Mouse (Mus musculus): Measurements from ENCODE around the gene Ints4.
"Not testable (repeated sequence)": the region's sequence is repeated elsewhere in the genome, so short reads cannot be mapped to it uniquely, and the experiment has no call there.

Ints4 gene

DNA sequence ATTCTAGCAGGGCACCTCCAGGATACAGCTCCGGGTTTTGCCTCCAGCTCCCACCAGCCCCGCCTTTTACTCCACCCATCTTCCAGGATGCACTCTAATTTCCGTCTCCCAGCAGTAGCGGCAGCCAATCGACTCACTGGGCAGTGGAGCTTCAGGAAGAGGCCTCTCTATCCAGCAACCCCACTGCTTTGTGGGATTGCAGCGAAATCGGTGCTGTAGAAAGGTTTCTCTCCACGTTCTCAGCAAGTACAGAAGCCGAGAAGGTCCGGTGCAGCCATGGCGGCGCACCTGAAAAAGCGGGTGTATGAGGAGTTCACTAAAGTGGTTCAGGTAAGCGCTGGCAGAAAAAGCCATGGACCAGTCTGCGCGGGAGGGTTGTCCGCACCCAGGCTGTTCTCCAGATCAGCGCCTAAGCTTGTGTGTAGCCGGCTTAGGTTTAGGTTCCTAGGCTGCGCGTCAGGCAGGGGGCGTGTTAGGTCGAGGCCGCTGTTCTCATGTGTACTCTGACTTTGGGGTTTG is at the start of gene Ints4:
TSS of gene Ints4 (plus strand) at position 136 of the 519 bp plus-strand sequence.
- DNase-seq, result peak; percentile 98

- not testable (repeated sequence) for DNase-seq
Measured at GRCm38 (mm10) chr7:97433517-97433916, 47.2 kb upstream of the Ints4 start.

- DNase-seq, result no peak
Measured at GRCm38 (mm10) chr7:97434517-97434916, 46.2 kb upstream of the Ints4 start.

GRCm38 (mm10) chr7:97438986-97439385 is 41.8 kb upstream of the Ints4 start:
- DNase-seq, result no peak

- peak; percentile 95 for DNase-seq
Measured at GRCm38 (mm10) chr7:97446171-97446925, 34.4 kb upstream of the Ints4 start.

DNA sequence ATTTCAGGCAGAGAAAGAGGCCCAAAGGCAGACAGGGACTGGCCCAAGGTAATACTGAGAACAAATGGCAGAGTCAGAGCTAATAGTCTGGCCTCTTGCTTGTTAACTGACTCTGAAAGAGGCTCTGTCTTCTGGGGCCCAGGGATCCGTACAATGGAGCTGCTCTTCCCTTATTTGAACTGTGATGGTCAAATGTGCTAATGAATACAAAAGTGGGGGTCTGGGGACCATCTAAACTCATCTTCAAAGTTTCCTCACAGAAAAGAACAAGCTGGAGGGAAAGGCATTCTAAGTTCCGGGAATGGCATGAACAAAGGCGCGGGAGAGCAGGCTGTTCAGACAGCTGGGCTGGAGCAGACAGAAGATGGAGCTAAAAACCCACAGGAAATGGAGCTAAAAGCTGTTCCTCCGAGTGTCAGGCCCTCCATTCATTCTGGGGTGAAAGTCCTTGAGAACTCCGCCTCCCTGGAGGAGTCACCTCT is 33.7 kb upstream of the Ints4 start:
- DNase-seq, result peak; percentile 20

DNA sequence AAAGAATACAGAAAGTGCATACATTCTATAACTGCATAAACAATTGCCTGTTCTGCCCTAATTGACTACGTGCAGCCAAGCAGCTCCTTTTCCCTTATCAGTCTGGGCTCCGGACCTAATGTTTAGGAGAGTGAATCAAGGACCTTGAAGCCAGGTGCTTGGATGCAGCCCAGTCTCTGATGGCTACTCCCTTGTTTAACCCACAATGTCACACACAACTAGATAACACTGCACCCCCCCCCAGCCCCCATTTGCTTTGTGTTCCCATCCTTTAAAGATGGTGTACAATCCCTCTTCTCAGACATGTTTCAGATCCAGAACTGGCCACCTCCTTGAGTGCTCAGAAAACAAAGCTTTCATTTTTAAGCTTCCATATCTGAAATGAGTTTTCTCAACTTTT is 29.7 kb upstream of the Ints4 start, which contains the start of gene Kctd14:
TSS of gene Kctd14 (plus strand) at position 301 of the 400 bp plus-strand sequence.
- DNase-seq, result not testable (repeated sequence)

DNA sequence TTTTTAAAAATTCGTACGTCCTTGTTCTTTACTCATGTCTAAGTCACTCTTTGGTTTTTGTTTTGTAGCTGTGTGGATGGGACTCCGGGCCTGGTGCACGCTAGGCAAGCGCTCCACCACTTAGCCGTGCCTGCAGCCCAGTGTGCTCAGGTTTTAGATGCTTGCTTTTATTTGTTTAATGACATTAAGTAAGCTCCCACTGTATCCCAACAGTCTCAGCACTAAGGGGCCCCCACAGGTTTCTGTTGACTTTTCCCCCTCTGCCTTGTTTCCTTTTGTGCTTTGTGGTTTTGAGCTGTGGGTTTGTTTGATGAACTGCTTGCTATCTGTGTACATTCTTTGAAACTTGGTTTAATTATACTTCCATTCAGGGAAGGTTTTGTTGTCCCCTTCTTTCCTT is 28.6 kb upstream of the Ints4 start:
- no peak for DNase-seq

- peak; percentile 1 for DNase-seq
Measured at GRCm38 (mm10) chr7:97453141-97453921, 27.4 kb upstream of the Ints4 start.

DNA sequence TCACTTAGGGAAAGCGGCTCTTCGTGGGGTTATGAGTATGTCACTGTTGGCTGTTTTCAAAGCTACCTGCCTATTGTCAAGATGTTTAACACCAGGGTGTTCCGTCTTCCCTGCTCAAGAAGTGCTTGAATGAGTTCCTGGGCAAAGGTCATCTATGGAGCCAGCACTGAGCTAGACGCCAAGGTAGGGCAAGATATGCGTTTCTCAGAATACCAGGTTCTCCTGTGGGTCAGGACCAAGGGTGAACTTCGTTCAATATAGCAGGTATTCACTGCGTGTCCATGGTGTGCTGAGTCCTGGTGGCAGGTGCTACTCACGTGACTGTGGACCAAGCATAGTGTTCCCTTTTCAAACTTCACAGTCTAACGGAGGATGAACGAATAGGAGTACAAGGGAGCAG is 26.0 kb upstream of the Ints4 start:
- no peak for DNase-seq

- DNase-seq, result no peak
Measured at GRCm38 (mm10) chr7:97455577-97455976, 25.2 kb upstream of the Ints4 start.

DNA sequence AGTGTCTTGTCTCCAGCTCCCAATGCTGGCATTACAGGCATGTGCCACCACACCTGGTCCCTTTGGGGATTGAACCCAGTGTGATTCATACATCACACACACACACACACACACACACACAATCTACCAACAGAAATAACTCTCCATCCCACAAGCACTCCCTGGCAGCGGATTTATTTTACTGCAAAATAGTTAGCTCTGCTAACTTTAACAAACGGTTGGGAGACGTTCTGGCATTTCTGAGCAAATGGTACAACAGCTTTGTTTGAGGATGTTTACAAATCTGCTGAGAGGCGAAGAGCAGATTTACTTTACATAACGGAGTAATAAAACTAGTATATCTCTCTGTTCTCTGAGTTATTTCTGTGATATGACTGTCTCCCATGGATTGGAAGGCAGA is 7.8 kb upstream of the Ints4 start:
- peak; percentile 8 for DNase-seq

GRCm38 (mm10) chr7:97479349-97479748 is 1.4 kb upstream of the Ints4 start:
- DNase-seq, result no peak

- DNase-seq, result no peak
Measured at GRCm38 (mm10) chr7:97480290-97480689, 466 bp upstream of the Ints4 start.

DNA sequence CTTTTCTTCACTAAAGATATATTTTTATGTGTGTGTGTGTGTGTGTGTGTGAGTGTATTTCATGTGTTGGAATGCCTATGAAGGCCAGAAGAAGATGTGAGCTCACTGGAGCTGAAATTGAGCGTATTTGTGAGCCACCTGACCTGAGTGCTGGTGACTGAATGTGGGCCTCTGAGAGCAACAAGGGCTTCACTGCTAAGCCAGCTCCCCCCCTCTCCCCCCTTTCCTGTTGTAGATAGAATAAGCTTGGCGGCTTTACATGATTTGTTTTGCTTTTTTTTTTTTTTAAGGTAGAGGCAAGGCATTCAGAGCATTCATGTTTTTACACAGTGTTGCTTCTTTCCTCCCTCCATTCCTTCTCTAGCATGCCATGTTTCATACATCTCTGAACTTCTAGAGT is 2.6 kb downstream of the Ints4 start:
- DNase-seq, result no peak

GRCm38 (mm10) chr7:97491157-97491556 is 10.4 kb downstream of the Ints4 start:
- DNase-seq, result no peak

- peak; percentile 18 for DNase-seq
Measured at GRCm38 (mm10) chr7:97492420-97492819, 11.7 kb downstream of the Ints4 start.

DNA sequence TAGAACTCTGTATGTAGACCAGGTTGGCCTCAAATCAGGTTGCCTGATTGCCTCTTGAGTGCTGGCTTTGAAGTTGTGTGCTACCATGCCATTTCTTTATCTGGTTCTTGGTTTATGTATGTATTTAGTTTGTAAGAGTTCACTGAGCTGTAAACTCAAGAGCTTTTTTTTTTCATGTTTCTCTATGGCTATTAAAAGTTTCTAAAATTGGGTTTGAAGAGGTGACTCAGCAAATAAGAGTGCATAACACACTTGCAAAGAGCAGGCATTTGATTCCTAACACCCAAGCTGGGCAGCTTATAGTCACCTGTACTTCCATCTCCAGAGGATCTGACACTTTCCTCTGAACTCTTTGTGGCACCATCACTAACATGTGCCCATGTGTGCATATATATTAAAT is 14.3 kb downstream of the Ints4 start:
- DNase-seq, result no peak

- no peak for DNase-seq
Measured at GRCm38 (mm10) chr7:97500555-97501209, 19.9 kb downstream of the Ints4 start.

DNA sequence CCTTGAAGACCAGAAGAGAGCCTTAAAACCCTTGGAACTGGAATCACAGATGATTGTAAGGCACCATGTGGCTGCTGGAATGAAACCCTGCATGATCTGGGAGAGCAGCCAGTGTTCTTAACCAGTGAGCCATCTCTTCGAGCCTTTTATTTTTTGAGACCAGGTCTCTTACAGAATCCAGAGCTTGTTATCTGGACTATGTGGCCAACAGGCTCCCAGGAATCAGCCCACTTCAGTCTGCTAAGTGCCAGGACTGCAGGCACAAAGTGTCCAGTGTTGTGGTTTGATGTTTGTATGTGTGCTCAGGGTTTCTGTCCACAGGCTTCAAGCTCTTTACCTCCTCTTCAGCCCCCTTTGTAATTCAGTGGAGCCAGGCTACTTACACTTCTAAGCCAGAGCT is 34.0 kb downstream of the Ints4 start:
- DNase-seq, result no peak

GRCm38 (mm10) chr7:97519935-97520334 is 39.2 kb downstream of the Ints4 start:
- no peak for DNase-seq

GRCm38 (mm10) chr7:97535531-97535930 is 54.8 kb downstream of the Ints4 start:
- DNase-seq, result no peak

DNA sequence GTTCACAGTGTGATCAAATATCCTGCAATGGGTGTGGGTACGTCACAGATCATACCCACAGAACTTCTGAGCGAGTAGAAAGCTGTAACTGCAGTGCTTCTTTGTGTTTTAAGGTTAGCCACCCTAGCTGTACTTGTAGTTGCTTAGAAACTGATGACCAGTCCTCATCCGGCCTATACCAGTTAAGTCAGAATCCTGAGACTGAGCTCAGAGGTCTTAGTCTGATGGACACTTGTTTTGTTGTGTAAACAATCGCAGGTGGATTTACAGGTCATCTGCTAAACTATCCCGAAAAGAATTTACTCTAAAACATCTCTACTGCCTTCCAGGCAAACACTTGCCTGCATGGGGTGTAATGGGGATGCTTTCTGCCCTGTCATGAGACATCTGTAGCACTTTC is 55.8 kb downstream of the Ints4 start:
- DNase-seq, result no peak
